Mouse (Mus musculus): ENCODE data around the gene Dus3l. TPM values are rescaled to one million over a fixed set of nuclear protein-coding genes. Genes with fewer than 3 reads are reported as not detected.

The Dus3l gene
- polyA plus RNA-seq, 1 experiment from 2014 or later, result 48.0 TPM

DNA sequence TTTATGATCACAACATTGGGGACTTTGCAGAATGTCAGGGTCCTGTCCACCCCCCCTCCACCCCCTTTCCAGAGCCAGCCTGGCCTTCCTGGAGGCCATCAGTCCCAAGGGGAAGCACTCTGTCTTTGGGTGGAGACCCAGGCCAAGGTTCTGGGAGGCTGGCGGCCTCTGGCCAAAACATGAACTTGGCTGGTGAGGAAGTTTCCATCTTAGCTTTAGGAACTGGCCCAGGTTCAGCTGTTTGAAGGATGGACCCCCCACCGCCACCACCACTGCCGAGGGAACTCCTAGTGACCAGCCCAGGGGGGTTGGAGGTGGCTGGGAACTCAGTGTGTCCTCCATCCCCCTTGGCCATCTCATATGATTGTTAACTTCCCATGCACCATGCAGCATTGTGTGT is 3.5 kb upstream of the Dus3l start:
- H3K27ac ChIP-seq (ENCODE audit: low read depth, low read length), result no peak overlapping the region
- H3K4me2 ChIP-seq (replicated peaks; ENCODE audit: low read depth, low read length), result no peak overlapping the region
- peaks cover 8% of the 10 kb centered on the region; the same call in 1 of the 2 replicates for H3K4me1 ChIP-seq (ENCODE audit: control insufficient read depth, insufficient read depth, low read length)

DNA sequence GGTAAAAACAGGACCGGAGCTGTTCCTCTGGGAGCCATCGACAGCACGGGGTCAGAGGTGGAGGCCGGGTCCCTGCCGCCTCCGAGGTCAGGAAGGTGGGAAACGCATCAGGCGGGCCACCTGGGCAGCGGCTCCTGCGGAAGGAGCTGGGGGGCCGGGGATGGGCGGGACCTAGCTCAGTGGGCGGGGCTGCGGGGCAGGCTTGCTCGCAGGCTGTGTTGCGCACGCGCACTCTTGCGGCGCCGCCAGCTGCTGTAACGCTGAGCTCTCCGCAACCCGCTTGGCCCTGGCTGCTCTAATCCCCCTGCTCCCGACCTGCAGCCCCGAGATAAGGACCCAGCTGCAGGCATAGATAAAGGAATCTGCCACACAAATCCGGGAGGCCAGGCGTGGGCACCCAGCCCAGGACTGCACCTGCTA is 2.6 kb upstream of the Dus3l start:
- peak overlapping the region; percentile 83 for H3K4me2 ChIP-seq (replicated peaks; ENCODE audit: low read depth, low read length)
- no peaks in the 10 kb centered on the region for H3K9me3 ChIP-seq (ENCODE audit: control insufficient read depth, low read length)
- ATAC-seq (ENCODE audit: low FRiP score, low TSS enrichment), result peak; percentile 22
- 0% methylated on average over 24 of the region's 28 CpGs for whole genome bisulfite sequencing
- H3K27me3 ChIP-seq (ENCODE audit: control insufficient read depth, insufficient read depth, low read length), result peaks cover 3% of the 10 kb centered on the region; the same call in 1 of the 2 replicates
- peaks cover 5% of the 10 kb centered on the region; the same call in 1 of the 2 replicates for H3K36me3 ChIP-seq (ENCODE audit: control insufficient read depth, insufficient read depth, low read length)
- peak overlapping the region; percentile 64 for H3K9ac ChIP-seq (ENCODE audit: low read depth, low read length)
- H3K4me3 ChIP-seq (ENCODE audit: low read length), result peak overlapping the region; percentile 46
- H3K4me1 ChIP-seq (ENCODE audit: control insufficient read depth, insufficient read depth, low read length), result peaks cover 8% of the 10 kb centered on the region; the same call in 1 of the 2 replicates
- H3K27ac ChIP-seq (ENCODE audit: low read depth, low read length), result peak overlapping the region; percentile 63; the same call in 1 of the 2 replicates

More for the DNA sequence above, 3.5 kb upstream of the Dus3l start:
- no peaks in the 10 kb centered on the region for H3K9me3 ChIP-seq (ENCODE audit: control insufficient read depth, low read length)
- H3K4me3 ChIP-seq (ENCODE audit: low read length), result no peak overlapping the region
- H3K9ac ChIP-seq (ENCODE audit: low read depth, low read length), result no peak overlapping the region
- peaks cover 12% of the 10 kb centered on the region; the same call in 1 of the 2 replicates for H3K27me3 ChIP-seq (ENCODE audit: control insufficient read depth, insufficient read depth, low read length)
- WGBS, result 66% methylated on average over 3 of the region's 3 CpGs
- no peak for ATAC-seq (ENCODE audit: low FRiP score, low TSS enrichment)
- H3K36me3 ChIP-seq (ENCODE audit: control insufficient read depth, insufficient read depth, low read length), result no peaks in the 10 kb centered on the region

DNA sequence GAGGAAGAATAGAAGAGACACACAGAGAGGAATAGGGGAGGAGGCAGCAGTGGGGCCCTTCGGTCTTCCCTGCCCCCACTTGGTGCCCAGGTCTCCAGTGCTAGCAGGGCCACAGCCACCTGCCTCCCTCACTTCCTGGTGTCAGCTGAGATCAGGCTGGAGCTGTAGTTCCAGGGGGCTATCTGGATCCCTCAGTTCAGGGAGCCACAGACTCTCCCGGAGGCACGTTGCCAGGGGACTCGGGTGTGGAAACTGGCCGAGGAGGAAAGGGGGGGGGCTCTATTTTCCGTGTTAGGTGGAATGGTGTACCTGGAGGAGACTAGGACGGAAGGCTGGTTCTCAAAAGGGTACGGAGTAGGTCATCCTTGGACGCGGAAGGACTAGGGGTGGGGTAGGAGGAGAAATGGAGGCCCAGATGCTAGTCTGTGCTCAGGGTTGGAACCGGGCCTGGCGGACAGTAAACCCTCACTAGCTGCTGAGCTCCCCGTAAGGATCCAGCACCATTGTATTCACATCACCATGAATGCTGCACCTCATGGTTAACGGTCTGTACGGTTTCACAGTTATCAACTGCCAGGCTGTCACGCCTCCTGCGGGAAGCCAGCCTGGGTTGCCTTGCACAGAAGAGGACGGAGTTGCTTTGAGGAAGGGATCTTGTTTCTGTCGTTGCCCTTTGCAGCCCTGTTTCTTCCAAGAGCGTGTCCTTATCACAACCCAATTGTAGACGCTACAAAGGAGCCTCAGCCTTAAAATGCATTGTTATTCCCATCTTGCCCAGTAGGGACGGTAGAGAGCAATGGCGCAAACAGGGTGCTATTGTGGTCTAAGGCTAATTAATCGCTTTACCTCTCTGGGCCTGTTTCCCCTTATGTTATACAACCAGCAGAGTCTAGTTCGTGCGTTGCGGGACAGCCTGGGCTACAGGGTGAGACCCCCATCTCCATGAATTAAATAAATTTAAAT is 1.5 kb upstream of the Dus3l start:
- no peaks in the 10 kb centered on the region; the same call in 1 of the 2 replicates for H3K27me3 ChIP-seq (ENCODE audit: control insufficient read depth, insufficient read depth, low read length)
- peak overlapping the region; percentile 46; the same call in 1 of the 2 replicates for H3K4me3 ChIP-seq (ENCODE audit: low read length)
- H3K9me3 ChIP-seq (ENCODE audit: control insufficient read depth, low read length), result no peaks in the 10 kb centered on the region
- no peak for ATAC-seq (ENCODE audit: low FRiP score, low TSS enrichment)
- H3K4me2 ChIP-seq (replicated peaks; ENCODE audit: low read depth, low read length), result no peak overlapping the region
- H3K36me3 ChIP-seq (ENCODE audit: control insufficient read depth, insufficient read depth, low read length), result peaks cover 15% of the 10 kb centered on the region
- peak overlapping the region; percentile 3; the same call in 1 of the 2 replicates for H3K27ac ChIP-seq (ENCODE audit: low read depth, low read length)
- 47% methylated on average over 27 of the region's 27 CpGs for WGBS
- H3K4me1 ChIP-seq (ENCODE audit: control insufficient read depth, insufficient read depth, low read length), result peaks cover 8% of the 10 kb centered on the region; the same call in 1 of the 2 replicates
- H3K9ac ChIP-seq (ENCODE audit: low read depth, low read length), result no peak overlapping the region

- ATAC-seq (ENCODE audit: low FRiP score, low TSS enrichment), result no peak
- Histone ChIP-seq H3K4me2 (replicated peaks; ENCODE audit: low read depth, low read length) (peak overlapping the region; percentile 59), H3K4me1 (ENCODE audit: control insufficient read depth, insufficient read depth, low read length) (peaks cover 8% of the 10 kb centered on the region; the same call in 1 of the 2 replicates), H3K27ac (ENCODE audit: low read depth, low read length) (peak overlapping the region; percentile 94; the same call in 1 of the 2 replicates), H3K9ac (ENCODE audit: low read depth, low read length) (no peak overlapping the region), H3K27me3 (ENCODE audit: control insufficient read depth, insufficient read depth, low read length) (no peaks in the 10 kb centered on the region; the same call in 1 of the 2 replicates), H3K4me3 (ENCODE audit: low read length) (peak overlapping the region; percentile 66), H3K36me3 (ENCODE audit: control insufficient read depth, insufficient read depth, low read length) (peaks cover 22% of the 10 kb centered on the region), H3K9me3 (ENCODE audit: control insufficient read depth, low read length) (no peaks in the 10 kb centered on the region)
- 80% methylated on average over 8 of the region's 8 CpGs for WGBS
Measured at GRCm38 (mm10) chr17:56763741-56764250, 761 bp upstream of the Dus3l start.

DNA sequence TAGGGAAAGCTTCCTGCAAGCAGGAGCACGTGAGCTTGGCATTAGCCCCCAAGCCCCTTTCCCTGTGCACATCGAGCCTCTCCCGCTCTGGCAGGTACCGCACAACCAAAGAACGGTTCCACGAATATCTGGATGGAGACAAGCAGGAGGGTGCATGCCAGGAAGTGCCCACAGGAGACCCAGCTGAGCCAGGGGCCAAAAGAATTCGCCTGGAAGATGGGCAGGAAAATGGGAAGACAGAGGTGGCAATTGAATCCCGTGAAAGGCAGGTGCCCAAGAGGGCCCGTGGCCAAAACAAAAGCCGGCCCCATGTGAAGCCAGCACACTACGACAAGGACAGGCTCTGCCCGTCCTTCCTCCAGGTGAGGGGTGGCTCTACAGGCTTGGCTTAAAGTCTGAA is 874 bp downstream of the Dus3l start:
- ATAC-seq (ENCODE audit: low FRiP score, low TSS enrichment), result no peak
- H3K4me1 ChIP-seq (ENCODE audit: control insufficient read depth, insufficient read depth, low read length), result peaks cover 8% of the 10 kb centered on the region; the same call in 1 of the 2 replicates
- WGBS, result 61% methylated on average over 12 of the region's 12 CpGs
- peak overlapping the region; percentile 80; the same call in 1 of the 2 replicates for H3K9ac ChIP-seq (ENCODE audit: low read depth, low read length)
- peak overlapping the region; percentile 94; the same call in 1 of the 2 replicates for H3K27ac ChIP-seq (ENCODE audit: low read depth, low read length)
- peak overlapping the region; percentile 59 for H3K4me2 ChIP-seq (replicated peaks; ENCODE audit: low read depth, low read length)
- peaks cover 38% of the 10 kb centered on the region for H3K36me3 ChIP-seq (ENCODE audit: control insufficient read depth, insufficient read depth, low read length)
- H3K27me3 ChIP-seq (ENCODE audit: control insufficient read depth, insufficient read depth, low read length), result no peaks in the 10 kb centered on the region
- H3K9me3 ChIP-seq (ENCODE audit: control insufficient read depth, low read length), result no peaks in the 10 kb centered on the region
- H3K4me3 ChIP-seq (ENCODE audit: low read length), result peak overlapping the region; percentile 66

DNA sequence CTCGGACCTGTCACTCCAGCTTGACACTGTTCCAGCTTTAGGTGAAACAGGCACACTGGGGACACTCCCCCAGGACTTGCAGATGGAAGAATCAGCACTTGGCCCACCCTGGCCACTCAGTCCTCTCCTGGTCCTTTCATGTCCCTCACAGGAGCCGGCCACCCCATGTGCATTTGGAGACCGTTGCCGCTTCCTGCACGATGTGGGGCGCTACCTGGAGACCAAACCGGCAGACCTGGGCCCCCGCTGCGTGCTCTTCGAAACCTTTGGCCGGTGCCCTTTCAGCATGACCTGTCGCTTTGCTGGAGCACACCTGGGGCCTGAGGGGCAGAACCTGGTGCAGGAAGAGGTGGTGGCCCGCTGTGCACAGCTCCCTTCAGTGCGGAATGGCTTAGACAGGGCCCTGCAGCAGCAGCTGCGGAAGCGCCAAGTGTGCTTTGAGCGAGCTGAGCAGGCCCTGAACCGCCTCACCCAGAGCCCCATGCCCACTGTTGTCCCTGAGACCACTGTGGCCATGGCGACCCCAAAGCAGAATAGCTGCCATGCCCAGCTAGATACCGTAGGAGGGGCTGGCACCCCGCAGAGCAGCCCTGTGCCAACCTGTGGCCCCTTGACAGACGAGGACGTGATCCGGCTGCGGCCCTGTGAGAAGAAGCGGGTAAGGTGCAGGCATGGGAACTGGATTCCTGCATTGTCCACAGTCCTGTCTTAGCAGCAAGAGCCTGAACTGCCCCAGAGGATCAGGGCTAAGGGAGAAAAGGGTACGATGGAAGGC is 2.3 kb downstream of the Dus3l start:
- Histone ChIP-seq H3K9me3 (ENCODE audit: control insufficient read depth, low read length) (no peaks in the 10 kb centered on the region), H3K36me3 (ENCODE audit: control insufficient read depth, insufficient read depth, low read length) (peaks cover 45% of the 10 kb centered on the region), H3K27ac (ENCODE audit: low read depth, low read length) (no peak overlapping the region), H3K9ac (ENCODE audit: low read depth, low read length) (no peak overlapping the region), H3K4me1 (ENCODE audit: control insufficient read depth, insufficient read depth, low read length) (peaks cover 8% of the 10 kb centered on the region; the same call in 1 of the 2 replicates), H3K27me3 (ENCODE audit: control insufficient read depth, insufficient read depth, low read length) (no peaks in the 10 kb centered on the region), H3K4me2 (replicated peaks; ENCODE audit: low read depth, low read length) (no peak overlapping the region), H3K4me3 (ENCODE audit: low read length) (no peak overlapping the region)
- no peak for ATAC-seq (ENCODE audit: low FRiP score, low TSS enrichment)
- WGBS, result 96% methylated on average over 27 of the region's 27 CpGs

- Histone ChIP-seq H3K27me3 (ENCODE audit: control insufficient read depth, insufficient read depth, low read length) (no peaks in the 10 kb centered on the region), H3K4me3 (ENCODE audit: low read length) (no peak overlapping the region), H3K36me3 (ENCODE audit: control insufficient read depth, insufficient read depth, low read length) (peaks cover 45% of the 10 kb centered on the region), H3K9me3 (ENCODE audit: control insufficient read depth, low read length) (no peaks in the 10 kb centered on the region), H3K4me2 (replicated peaks; ENCODE audit: low read depth, low read length) (no peak overlapping the region), H3K4me1 (ENCODE audit: control insufficient read depth, insufficient read depth, low read length) (peaks cover 3% of the 10 kb centered on the region; the same call in 1 of the 2 replicates), H3K9ac (ENCODE audit: low read depth, low read length) (no peak overlapping the region), H3K27ac (ENCODE audit: low read depth, low read length) (no peak overlapping the region)
- ATAC-seq (ENCODE audit: low FRiP score, low TSS enrichment), result no peak
- WGBS, result 96% methylated on average over 29 of the region's 29 CpGs
Measured at GRCm38 (mm10) chr17:56767531-56768135, 3.1 kb downstream of the Dus3l start.

DNA sequence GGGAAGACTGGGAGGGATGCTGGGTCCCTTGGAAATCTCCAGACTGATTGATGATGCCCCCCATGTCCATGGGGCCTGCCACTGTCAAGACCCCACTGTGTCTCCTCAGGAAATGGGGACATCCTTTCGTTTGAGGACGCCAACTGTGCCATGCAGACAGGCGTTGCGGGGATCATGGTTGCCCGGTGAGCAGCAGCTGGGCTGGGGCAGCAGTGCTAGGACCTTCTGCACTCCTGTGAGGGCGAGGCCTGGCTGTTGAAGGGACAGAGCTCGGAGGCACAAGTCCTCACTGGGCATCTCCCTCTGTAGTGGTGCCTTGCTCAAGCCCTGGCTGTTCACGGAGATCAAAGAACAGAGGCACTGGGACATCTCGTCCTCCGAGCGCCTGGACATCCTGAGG is 4.4 kb downstream of the Dus3l start:
- Histone ChIP-seq H3K36me3 (ENCODE audit: control insufficient read depth, insufficient read depth, low read length) (peaks cover 45% of the 10 kb centered on the region), H3K27ac (ENCODE audit: low read depth, low read length) (no peak overlapping the region), H3K4me3 (ENCODE audit: low read length) (no peak overlapping the region), H3K9me3 (ENCODE audit: control insufficient read depth, low read length) (no peaks in the 10 kb centered on the region), H3K4me1 (ENCODE audit: control insufficient read depth, insufficient read depth, low read length) (peaks cover 3% of the 10 kb centered on the region; the same call in 1 of the 2 replicates), H3K4me2 (replicated peaks; ENCODE audit: low read depth, low read length) (no peak overlapping the region), H3K9ac (ENCODE audit: low read depth, low read length) (no peak overlapping the region), H3K27me3 (ENCODE audit: control insufficient read depth, insufficient read depth, low read length) (no peaks in the 10 kb centered on the region)
- WGBS, result 94% methylated on average over 11 of the region's 11 CpGs
- no peak for ATAC-seq (ENCODE audit: low FRiP score, low TSS enrichment)
